Mouse (Mus musculus): ENCODE data around the gene Bicra. TPM values are rescaled to one million over a fixed set of nuclear protein-coding genes. Genes with fewer than 3 reads are reported as not detected.

Gene Bicra
- 0.56 TPM for polyA plus RNA-seq (2014; fragmentation: Illumina TruSeq; extraction: RNeasy Lipid Tissue Mini Kit (QIAGEN cat#74804); ENCODE audit: low replicate concordance)

GRCm38 (mm10) chr7:16047338-16048146 is at the start of gene Bicra:
TSS of gene Bicra (minus strand) at chr7:16047921.

GRCm38 (mm10) chr7:16061219-16062098 is 13.7 kb upstream of the Bicra start, which contains the start of gene Zfp541:
TSS of gene Zfp541 (plus strand) at chr7:16061814.

GRCm38 (mm10) chr7:15967312-15967711 is 80.4 kb downstream of the Bicra start, which contains the start of gene Ehd2:
TSS of gene Ehd2 (minus strand) at chr7:15967567.

GRCm38 (mm10) chr7:15945721-15946536 is 101.8 kb downstream of the Bicra start, which contains the start of gene Nop53:
TSS of gene Nop53 (minus strand) at chr7:15946074.

GRCm38 (mm10) chr7:15922220-15922773 is 125.4 kb downstream of the Bicra start, which contains the start of gene Selenow:
TSS of gene Selenow (minus strand) at chr7:15922402.

Other genes with a start within 250 kb of the Bicra start
- not detected for gene Obox6, start 208.2 kb downstream of the Bicra start, polyA plus RNA-seq (2014; fragmentation: Illumina TruSeq; extraction: RNeasy Lipid Tissue Mini Kit (QIAGEN cat#74804); ENCODE audit: low replicate concordance)
- gene Crx, start 168.0 kb downstream of the Bicra start, polyA plus RNA-seq (2014; fragmentation: Illumina TruSeq; extraction: RNeasy Lipid Tissue Mini Kit (QIAGEN cat#74804); ENCODE audit: low replicate concordance): not detected
- not detected for gene Crxos, start 165.3 kb downstream of the Bicra start, polyA plus RNA-seq (2014; fragmentation: Illumina TruSeq; extraction: RNeasy Lipid Tissue Mini Kit (QIAGEN cat#74804); ENCODE audit: low replicate concordance)
- gene Selenow, start 125.5 kb downstream of the Bicra start, polyA plus RNA-seq (2014; fragmentation: Illumina TruSeq; extraction: RNeasy Lipid Tissue Mini Kit (QIAGEN cat#74804); ENCODE audit: low replicate concordance): 1.4 TPM
- gene Nop53, start 101.8 kb downstream of the Bicra start, polyA plus RNA-seq (2014; fragmentation: Illumina TruSeq; extraction: RNeasy Lipid Tissue Mini Kit (QIAGEN cat#74804); ENCODE audit: low replicate concordance): 6.2 TPM
- gene Ehd2, start 80.4 kb downstream of the Bicra start, polyA plus RNA-seq (2014; fragmentation: Illumina TruSeq; extraction: RNeasy Lipid Tissue Mini Kit (QIAGEN cat#74804); ENCODE audit: low replicate concordance): 4.9 TPM
- gene Zfp541, start 13.9 kb upstream of the Bicra start, polyA plus RNA-seq (2014; fragmentation: Illumina TruSeq; extraction: RNeasy Lipid Tissue Mini Kit (QIAGEN cat#74804); ENCODE audit: low replicate concordance): not detected
- 7.2 TPM for gene Napa, start 50.5 kb upstream of the Bicra start, polyA plus RNA-seq (2014; fragmentation: Illumina TruSeq; extraction: RNeasy Lipid Tissue Mini Kit (QIAGEN cat#74804); ENCODE audit: low replicate concordance)
- gene Kptn, start 72.0 kb upstream of the Bicra start, polyA plus RNA-seq (2014; fragmentation: Illumina TruSeq; extraction: RNeasy Lipid Tissue Mini Kit (QIAGEN cat#74804); ENCODE audit: low replicate concordance): 6.2 TPM
- not detected for gene Slc8a2, start 81.9 kb upstream of the Bicra start, polyA plus RNA-seq (2014; fragmentation: Illumina TruSeq; extraction: RNeasy Lipid Tissue Mini Kit (QIAGEN cat#74804); ENCODE audit: low replicate concordance)
- not detected for gene Meis3, start 127.2 kb upstream of the Bicra start, polyA plus RNA-seq (2014; fragmentation: Illumina TruSeq; extraction: RNeasy Lipid Tissue Mini Kit (QIAGEN cat#74804); ENCODE audit: low replicate concordance)
- 0.11 TPM for gene Dhx34, start 174.1 kb upstream of the Bicra start, polyA plus RNA-seq (2014; fragmentation: Illumina TruSeq; extraction: RNeasy Lipid Tissue Mini Kit (QIAGEN cat#74804); ENCODE audit: low replicate concordance)
- gene C5ar2, start 196.2 kb upstream of the Bicra start, polyA plus RNA-seq (2014; fragmentation: Illumina TruSeq; extraction: RNeasy Lipid Tissue Mini Kit (QIAGEN cat#74804); ENCODE audit: low replicate concordance): 0.30 TPM
- 1.9 TPM for gene C5ar1, start 211.6 kb upstream of the Bicra start, polyA plus RNA-seq (2014; fragmentation: Illumina TruSeq; extraction: RNeasy Lipid Tissue Mini Kit (QIAGEN cat#74804); ENCODE audit: low replicate concordance)
- 1.6 TPM for gene Inafm1, start 225.7 kb upstream of the Bicra start, polyA plus RNA-seq (2014; fragmentation: Illumina TruSeq; extraction: RNeasy Lipid Tissue Mini Kit (QIAGEN cat#74804); ENCODE audit: low replicate concordance)
- 8.5 TPM for gene Ccdc9, start 238.9 kb upstream of the Bicra start, polyA plus RNA-seq (2014; fragmentation: Illumina TruSeq; extraction: RNeasy Lipid Tissue Mini Kit (QIAGEN cat#74804); ENCODE audit: low replicate concordance)

All from small intestine, adult 10 weeks (tissue).